Mouse (Mus musculus) erythroblast, embryonic 14.5 days (primary cell): ENCODE data around the gene Eln.

Experiments
- GATA1 ChIP-seq: IDR thresholded peaks from 2 replicates; pipeline ENCODE4 v1.6.1; 2012; ENCODE audit warnings: low read length, inconsistent platforms, mixed read lengths
- TAL1 ChIP-seq: IDR thresholded peaks from 3 replicates; pipeline ENCODE4 v1.6.1; 2012; ENCODE audit warnings: low read length, inconsistent platforms, mixed read lengths

DNA sequence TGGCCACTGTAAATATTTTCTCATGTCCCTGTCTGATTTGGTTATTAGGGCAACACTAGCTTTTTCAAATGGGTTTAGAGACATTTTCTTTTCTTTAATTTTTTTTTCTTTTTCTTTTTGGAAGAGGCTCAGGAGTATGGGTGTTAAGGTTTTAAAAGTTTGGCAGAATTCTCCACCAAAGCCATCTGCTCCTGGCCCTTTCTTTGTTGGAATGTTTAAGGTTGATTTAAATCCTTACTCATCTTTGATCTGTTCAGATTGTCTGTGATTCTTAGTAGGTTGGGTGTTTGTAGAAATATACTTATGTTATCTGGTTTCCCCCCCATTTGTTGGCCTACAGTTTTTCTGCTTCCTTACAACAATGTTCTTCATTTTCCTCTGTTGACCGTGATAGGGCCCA, 54.4 kb downstream of the Eln start:
- TF ChIP-seq GATA1: no peak
- no peak for TF ChIP-seq TAL1
